Mouse (Mus musculus) midbrain, embryonic 11.5 days (tissue): ENCODE results near the gene Retreg3. TPM values are rescaled to one million over a fixed set of nuclear protein-coding genes. Genes with fewer than 3 reads are reported as not detected.

Experiments used
- ATAC-seq: fragments of 200-750 bp; cut with Nextera tagmentation; 2 replicates; pipeline ENCODE4 v1.8.0; 2017; ENCODE audit warnings: moderate TSS enrichment, moderate library complexity; ENCODE audit not compliant: low FRiP score
- DNase-seq: peaks from one replicate; pipeline ENCODE4 v3.0.0; 2015; ENCODE audit warnings: low spot score; ENCODE audit errors: missing footprints
- H3K27ac ChIP-seq: fragments of 300-500 bp; sonication (generic); 2 replicates; pipeline ENCODE4 v1.5.1; 2014; ENCODE audit warnings: low read depth, low read length
- H3K27me3 ChIP-seq: fragments of 300-500 bp; sonication (generic); 2 replicates; pipeline ENCODE4 v1.6.1; 2014; ENCODE audit warnings: mild to moderate bottlenecking, low read length, moderate library complexity, mixed read lengths; ENCODE audit not compliant: control insufficient read depth, insufficient read depth
- H3K36me3 ChIP-seq: fragments of 300-500 bp; sonication (generic); 2 replicates; pipeline ENCODE4 v1.6.1; 2014; ENCODE audit warnings: mild to moderate bottlenecking, low read length, moderate library complexity, mixed read lengths; ENCODE audit not compliant: control insufficient read depth, insufficient read depth
- H3K4me1 ChIP-seq: fragments of 300-500 bp; sonication (generic); 2 replicates; pipeline ENCODE4 v1.6.1; 2014; ENCODE audit warnings: low read length; ENCODE audit not compliant: control insufficient read depth, insufficient read depth
- H3K4me2 ChIP-seq: fragments of 300-500 bp; sonication (generic); 2 replicates; pipeline ENCODE4 v1.6.1; 2014; ENCODE audit warnings: mild to moderate bottlenecking, moderate library complexity
- H3K4me3 ChIP-seq: fragments of 300-500 bp; sonication (generic); 2 replicates; pipeline ENCODE4 v1.5.1; 2014; ENCODE audit warnings: low read depth, low read length
- H3K9ac ChIP-seq: fragments of 300-500 bp; sonication (generic); 2 replicates; pipeline ENCODE4 v1.6.1; 2014; ENCODE audit warnings: low read length
- H3K9me3 ChIP-seq: fragments of 300-500 bp; sonication (generic); 2 replicates; pipeline ENCODE4 v1.6.1; 2016; ENCODE audit warnings: low read length; ENCODE audit not compliant: control insufficient read depth
- WGBS: fragments of 180-500 bp; shearing (Covaris S2); extraction: QIAGEN DNeasy Blood & Tissue Kit; methylation state at CpG from one replicate; pipeline ENCODE4 v1.1.7; 2014; 5-methylcytosine and 5-hydroxymethylcytosine counted together
- polyA plus RNA-seq: library from polyadenylated mRNA; unstranded; fragments of >200 nt; fragmentation: Nextera tagmentation; extraction: Ambion mirVana; gene quantifications from 2 replicates; pipeline ENCODE4 v1.2.1, GENCODE M21; 2014

The Retreg3 gene
- polyA plus RNA-seq, 1 experiment from 2014 or later, result 11.4 TPM

- no peak for DNase-seq
- H3K9ac ChIP-seq, result no peak overlapping the region
- ATAC-seq, result no peak
- H3K27me3 ChIP-seq, result no peaks in the 10 kb centered on the region
- no peaks in the 10 kb centered on the region for H3K9me3 ChIP-seq
- no peak overlapping the region for H3K4me2 ChIP-seq
- no peak overlapping the region for H3K27ac ChIP-seq
- H3K4me3 ChIP-seq, result no peak overlapping the region
- H3K4me1 ChIP-seq, result no peaks in the 10 kb centered on the region
- H3K36me3 ChIP-seq, result no peaks in the 10 kb centered on the region
- WGBS, result 86% methylated on average over 4 of the region's 4 CpGs
Measured at GRCm38 (mm10) chr11:101111178-101111577, 8.5 kb downstream of the Retreg3 start.

GRCm38 (mm10) chr11:101110708-101111107 is 9.0 kb downstream of the Retreg3 start:
- H3K9ac ChIP-seq, result no peak overlapping the region

GRCm38 (mm10) chr11:101109351-101109750 is 10.3 kb downstream of the Retreg3 start:
- Histone ChIP-seq H3K4me3 (no peak overlapping the region), H3K36me3 (no peaks in the 10 kb centered on the region), H3K4me2 (no peak overlapping the region), H3K27ac (no peak overlapping the region), H3K4me1 (no peaks in the 10 kb centered on the region), H3K27me3 (no peaks in the 10 kb centered on the region), H3K9me3 (no peaks in the 10 kb centered on the region), H3K9ac (no peak overlapping the region)
- ATAC-seq, result no peak
- DNase-seq, result no peak
- 78% methylated on average over 4 of the region's 4 CpGs for WGBS

More at GRCm38 (mm10) chr11:101110708-101111107, 9.0 kb downstream of the Retreg3 start:
- Histone ChIP-seq H3K27me3 (no peaks in the 10 kb centered on the region), H3K9me3 (no peaks in the 10 kb centered on the region), H3K27ac (no peak overlapping the region), H3K4me2 (no peak overlapping the region), H3K4me1 (no peaks in the 10 kb centered on the region), H3K36me3 (no peaks in the 10 kb centered on the region), H3K4me3 (no peak overlapping the region)
- DNase-seq (no peak), ATAC-seq (no peak)
- WGBS, result 68% methylated on average over 5 of the region's 5 CpGs

GRCm38 (mm10) chr11:101103011-101103410 is 16.7 kb downstream of the Retreg3 start:
- Histone ChIP-seq H3K27me3 (no peaks in the 10 kb centered on the region), H3K36me3 (peaks cover 10% of the 10 kb centered on the region), H3K4me1 (no peaks in the 10 kb centered on the region), H3K9ac (no peak overlapping the region), H3K27ac (no peak overlapping the region), H3K9me3 (no peaks in the 10 kb centered on the region), H3K4me2 (no peak overlapping the region), H3K4me3 (no peak overlapping the region)
- DNase-seq (no peak), ATAC-seq (no peak)
- WGBS, result 87% methylated on average over 5 of the region's 5 CpGs

GRCm38 (mm10) chr11:101098231-101098630 is 21.5 kb downstream of the Retreg3 start:
- H3K9ac ChIP-seq, result no peak overlapping the region
- H3K36me3 ChIP-seq, result peaks cover 17% of the 10 kb centered on the region

GRCm38 (mm10) chr11:101095314-101096024 is 24.2 kb downstream of the Retreg3 start, which contains the start of gene Psmc3ip:
Gene Psmc3ip, minus strand, starts transcription at chr11:101095436.
- Histone ChIP-seq H3K4me1 (peaks cover 8% of the 10 kb centered on the region), H3K4me2 (peak within 1 kb of the TSS; percentile 90), H3K4me3 (peak within 1 kb of the TSS; percentile 65), H3K36me3 (peaks cover 27% of the 10 kb centered on the region), H3K27ac (peak within 1 kb of the TSS; percentile 75), H3K27me3 (no peaks in the 10 kb centered on the region), H3K9ac (peak within 1 kb of the TSS; percentile 79), H3K9me3 (no peaks in the 10 kb centered on the region)
- 1% methylated on average over 43 of the region's 43 CpGs for WGBS
- ATAC-seq (peak; percentile 97), DNase-seq (peak; percentile 99)

More at GRCm38 (mm10) chr11:101098231-101098630, 21.5 kb downstream of the Retreg3 start:
- Histone ChIP-seq H3K27ac (no peak overlapping the region), H3K27me3 (no peaks in the 10 kb centered on the region), H3K4me3 (no peak overlapping the region), H3K9me3 (no peaks in the 10 kb centered on the region), H3K4me1 (peaks cover 8% of the 10 kb centered on the region), H3K4me2 (no peak overlapping the region)
- DNase-seq, result no peak
- ATAC-seq, result no peak
- WGBS, result 91% methylated on average over 8 of the region's 8 CpGs

- Histone ChIP-seq H3K27ac (0 out of 2 replicates have a peak overlapping the region, but pooled peaks have one; percentile 20), H3K9ac (peak overlapping the region; percentile 79), H3K27me3 (no peaks in the 10 kb centered on the region), H3K36me3 (peaks cover 26% of the 10 kb centered on the region), H3K4me3 (peak overlapping the region; percentile 65), H3K4me1 (peaks cover 8% of the 10 kb centered on the region), H3K4me2 (peak overlapping the region; percentile 90), H3K9me3 (no peaks in the 10 kb centered on the region)
- under 1% methylated on average over 18 of the region's 18 CpGs for WGBS
- no peak for DNase-seq
- ATAC-seq, result no peak; the same call in 1 of the 2 replicates
Measured at GRCm38 (mm10) chr11:101094930-101095313, 24.8 kb downstream of the Retreg3 start.

- Histone ChIP-seq H3K9ac (no peak overlapping the region), H3K9me3 (no peaks in the 10 kb centered on the region), H3K4me1 (peaks cover 23% of the 10 kb centered on the region), H3K4me2 (no peak overlapping the region), H3K4me3 (no peak overlapping the region), H3K36me3 (peaks cover 19% of the 10 kb centered on the region), H3K27me3 (no peaks in the 10 kb centered on the region), H3K27ac (no peak overlapping the region)
- WGBS, result 93% methylated on average over 1 of the region's 1 CpGs
- ATAC-seq (no peak), DNase-seq (peak; percentile 71)
Measured at GRCm38 (mm10) chr11:101089931-101090330, 29.8 kb downstream of the Retreg3 start.

GRCm38 (mm10) chr11:101087682-101088055 is 32.0 kb downstream of the Retreg3 start:
- 11% methylated on average over 8 of the region's 8 CpGs for WGBS
- Histone ChIP-seq H3K27me3 (no peaks in the 10 kb centered on the region), H3K36me3 (peaks cover 13% of the 10 kb centered on the region), H3K27ac (0 out of 2 replicates have a peak overlapping the region, but pooled peaks have one; percentile 27), H3K4me1 (peaks cover 25% of the 10 kb centered on the region), H3K4me3 (peak overlapping the region; percentile 80), H3K9ac (peak overlapping the region; percentile 81), H3K9me3 (no peaks in the 10 kb centered on the region), H3K4me2 (peak overlapping the region; percentile 95)
- no peak for ATAC-seq
- DNase-seq, result no peak
